28 mouse cellular contexts compared by ENCODE assay signal in genomic region chr16:90362926-90363325, GRCm38 (mm10). TPM values are rescaled to one million over a fixed set of nuclear protein-coding genes. Genes with fewer than 3 reads are reported as not detected.
DNase-seq lines count a peak whose midpoint lies in the region; ATAC-seq and TF ChIP-seq lines count a peak whose summit lies in the region.
"Had no signal": no experiment of that assay in that cellular context is flagged by ENCODE, and none has a peak within 500 bp of the region (broad histone marks: within the 10 kb centered on the region; RNA-seq: fewer than 3 reads in every experiment).

No protein-coding gene starts in this region.

- no peaks in the 10 kb centered on the region for H3K9me3 ChIP-seq in heart, embryonic 13.5 days
- H3K9me3 ChIP-seq in stomach, embryonic 14.5 days (ENCODE audit: control insufficient read depth, low read depth, low read length), result no peaks in the 10 kb centered on the region
- H3K9me3 ChIP-seq in stomach, postnatal 0 days (ENCODE audit: control insufficient read depth, low read length), result no peaks in the 10 kb centered on the region
- H3K9me3 ChIP-seq in limb, embryonic 14.5 days (ENCODE audit: control insufficient read depth, low read length), result no peaks in the 10 kb centered on the region
- H3K9me3 ChIP-seq: hindbrain, embryonic 13.5 days; midbrain, embryonic 13.5 days; neural tube, embryonic 13.5 days had no signal

- H3K4me2 ChIP-seq in heart, embryonic 13.5 days, result no peak overlapping the region
- H3K4me2 ChIP-seq in stomach, embryonic 14.5 days (replicated peaks; ENCODE audit: low read depth, low read length), result no peak overlapping the region
- H3K4me2 ChIP-seq in stomach, postnatal 0 days (replicated peaks; ENCODE audit: low read depth), result no peak overlapping the region
- no peak overlapping the region for H3K4me2 ChIP-seq in limb, embryonic 14.5 days (replicated peaks; ENCODE audit: low read depth, low read length, severe bottlenecking)
- H3K4me2 ChIP-seq: hindbrain, embryonic 13.5 days; midbrain, embryonic 13.5 days; neural tube, embryonic 13.5 days had no signal

- no peak for TF ChIP-seq CTCF in stomach, postnatal 0 days (IDR thresholded peaks at IDR 0.05; ENCODE audit: low read depth)

- TF ChIP-seq EP300 in stomach, postnatal 0 days (optimal IDR thresholded peaks at IDR 0.05), result no peak

- TF ChIP-seq POLR2A in limb, embryonic 14.5 days (IDR thresholded peaks at IDR 0.05; ENCODE audit: borderline replicate concordance, extremely low read depth, insufficient read depth, insufficient read length), result no peak

- no peak for DNase-seq in heart, adult 8-10 months (ENCODE audit: low spot score)
- DNase-seq in stomach, postnatal 0 days (ENCODE audit: low spot score), result no peak
- DNase-seq in limb, embryonic 14.5 days (ENCODE audit: low spot score), result peak; percentile 23
- no peak for DNase-seq in gastrocnemius, postnatal 14 days
- DNase-seq in kidney, adult 8-10 months, result no peak
- DNase-seq: adrenal gland, postnatal 25 days; cerebellum, adult 18-20 months; cerebellum, postnatal 10 days; gastrocnemius, adult 2 months; heart, postnatal 4 days; kidney, adult 11 months; layer of hippocampus, adult 9-11 months; lung, adult 2 months; lung, postnatal 10 days; right cerebral cortex, postnatal 4 days had no signal

- ATAC-seq in heart, embryonic 13.5 days (ENCODE audit: extremely low read depth, insufficient number of reproducible peaks, low FRiP score, low TSS enrichment), result no peak
- no peak for ATAC-seq in stomach, embryonic 14.5 days (ENCODE audit: insufficient number of reproducible peaks, insufficient read depth, low FRiP score, low read depth)
- no peak for ATAC-seq in stomach, postnatal 0 days (ENCODE audit: low FRiP score, low TSS enrichment)
- ATAC-seq in limb, embryonic 14.5 days (ENCODE audit: low FRiP score, low read depth), result no peak; the same call in 1 of the 2 replicates
- ATAC-seq: CD4-positive, CD25-positive, alpha-beta regulatory T cell, adult 4 months; forebrain, embryonic 16.5 days; midbrain, embryonic 13.5 days had no signal

- H3K4me3 ChIP-seq in heart, embryonic 13.5 days, result no peak overlapping the region
- no peak overlapping the region for H3K4me3 ChIP-seq in stomach, embryonic 14.5 days (ENCODE audit: low read depth, low read length)
- H3K4me3 ChIP-seq in stomach, postnatal 0 days (ENCODE audit: low read depth, low read length), result no peak overlapping the region
- no peak overlapping the region for H3K4me3 ChIP-seq in limb, embryonic 14.5 days (replicated peaks; ENCODE audit: low read length)
- H3K4me3 ChIP-seq: erythroblast, embryonic 14.5 days; gastrocnemius, adult 2 months; hindbrain, embryonic 13.5 days; midbrain, embryonic 13.5 days; neural tube, embryonic 13.5 days had no signal

- no peaks in the 10 kb centered on the region for H3K27me3 ChIP-seq in heart, embryonic 13.5 days (replicated peaks)
- H3K27me3 ChIP-seq in stomach, embryonic 14.5 days (ENCODE audit: control insufficient read depth, insufficient read depth, low read length), result no peaks in the 10 kb centered on the region
- no peaks in the 10 kb centered on the region for H3K27me3 ChIP-seq in stomach, postnatal 0 days (ENCODE audit: control insufficient read depth, insufficient read depth, low read length)
- no peaks in the 10 kb centered on the region for H3K27me3 ChIP-seq in limb, embryonic 14.5 days (ENCODE audit: control insufficient read depth, insufficient read depth, low read length)
- H3K27me3 ChIP-seq: hindbrain, embryonic 13.5 days; midbrain, embryonic 13.5 days had no signal

- no peaks in the 10 kb centered on the region for H3K36me3 ChIP-seq in heart, embryonic 13.5 days
- H3K36me3 ChIP-seq in stomach, embryonic 14.5 days (ENCODE audit: control insufficient read depth, insufficient read depth, low read length), result no peaks in the 10 kb centered on the region
- no peaks in the 10 kb centered on the region for H3K36me3 ChIP-seq in stomach, postnatal 0 days (ENCODE audit: control insufficient read depth, insufficient read depth, low read length)
- H3K36me3 ChIP-seq in limb, embryonic 14.5 days (ENCODE audit: control insufficient read depth, insufficient read depth, low read length), result no peaks in the 10 kb centered on the region
- H3K36me3 ChIP-seq: hindbrain, embryonic 13.5 days; midbrain, embryonic 13.5 days; neural tube, embryonic 13.5 days had no signal

- intact Hi-C loops in gastrocnemius, postnatal 14 days (cut with DNase I; ENCODE audit: low total_unique reads), result no loop called here

- peaks cover 51% of the 10 kb centered on the region for H3K4me1 ChIP-seq in heart, embryonic 13.5 days
- H3K4me1 ChIP-seq in stomach, embryonic 14.5 days (ENCODE audit: control insufficient read depth, insufficient read depth, low read length), result peaks cover 16% of the 10 kb centered on the region
- H3K4me1 ChIP-seq in stomach, postnatal 0 days (replicated peaks; ENCODE audit: control insufficient read depth, insufficient read depth), result no peaks in the 10 kb centered on the region
- peaks cover 31% of the 10 kb centered on the region for H3K4me1 ChIP-seq in limb, embryonic 14.5 days (ENCODE audit: control insufficient read depth, insufficient read depth, low read length)

- no peak overlapping the region for H3K9ac ChIP-seq in heart, embryonic 13.5 days
- H3K9ac ChIP-seq in stomach, embryonic 14.5 days (replicated peaks; ENCODE audit: low read depth, low read length), result no peak overlapping the region
- no peak overlapping the region for H3K9ac ChIP-seq in stomach, postnatal 0 days (ENCODE audit: low read length)
- H3K9ac ChIP-seq in limb, embryonic 14.5 days (ENCODE audit: low read depth, low read length, severe bottlenecking), result no peak overlapping the region
- H3K9ac ChIP-seq: hindbrain, embryonic 13.5 days; liver, embryonic 14.5 days; midbrain, embryonic 13.5 days; neural tube, embryonic 13.5 days had no signal

- H3K27ac ChIP-seq in heart, embryonic 13.5 days (replicated peaks), result peak overlapping the region; percentile 59
- H3K27ac ChIP-seq in stomach, embryonic 14.5 days (ENCODE audit: low read length), result peak overlapping the region; percentile 22; the same call in 1 of the 2 replicates
- H3K27ac ChIP-seq in stomach, postnatal 0 days (replicated peaks), result no peak overlapping the region
- H3K27ac ChIP-seq in limb, embryonic 14.5 days (replicated peaks; ENCODE audit: low read depth, low read length), result no peak overlapping the region
- H3K27ac ChIP-seq: gastrocnemius, adult 2 months; hindbrain, embryonic 13.5 days; kidney, postnatal 0 days; liver, embryonic 14.5 days; macrophage; midbrain, embryonic 13.5 days; neural tube, embryonic 13.5 days had no signal

- WGBS in heart, embryonic 13.5 days, result 53% methylated on average over 6 of the region's 6 CpGs
- WGBS in stomach, embryonic 14.5 days, result 40% methylated on average over 6 of the region's 6 CpGs
- 27% methylated on average over 6 of the region's 6 CpGs for WGBS in stomach, postnatal 0 days
- WGBS in limb, embryonic 14.5 days, result 47% methylated on average over 6 of the region's 6 CpGs

RNA-seq across cellular contexts. Expression of gene Hunk, which starts 22.9 kb away (rescaled TPM):
- polyA plus RNA-seq in heart, embryonic 13.5 days (2015; fragmentation: Nextera tagmentation; extraction: Ambion mirVana), result 9.5 and 10.6 TPM in 2 replicates
- total RNA-seq in heart, adult 8-10 months (2022), result under 1 TPM; 0.19 to 0.79 (median 0.45) TPM
- polyA plus RNA-seq in stomach, embryonic 14.5 days (2014; fragmentation: Nextera tagmentation; extraction: Ambion mirVana), result 10.7 and 11.7 TPM in 2 replicates
- polyA plus RNA-seq in stomach, postnatal 0 days (2015; fragmentation: Nextera tagmentation; extraction: Ambion mirVana), result 1.8 and 1.9 TPM in 2 replicates
- polyA plus RNA-seq in limb, embryonic 14.5 days (2012; rRNA removed), result 19.9 and 21.8 TPM in 2 replicates
- 14.1 and 18.7 TPM in 2 replicates for polyA plus RNA-seq in limb, embryonic 14.5 days (2014; fragmentation: Nextera tagmentation; extraction: Ambion mirVana)
- total RNA-seq in gastrocnemius, postnatal 14 days (2021), result 1 to 10 TPM; 3.1 to 3.7 TPM
- total RNA-seq: common myeloid progenitor, adult 5-6 weeks; megakaryocyte-erythroid progenitor cell, adult 5-6 weeks had no signal
- polyA plus RNA-seq: CD4-positive, CD25-positive, alpha-beta regulatory T cell, adult 4 months; erythroblast, embryonic 14.5 days; macrophage had no signal

Comparison
In these comparisons a context has a peak if more than half of its experiments do, and no peak if none do; other contexts are left out.
1. H3K27ac ChIP-seq: peak in heart, embryonic 13.5 days (single experiment) and stomach, embryonic 14.5 days (single experiment); none in stomach, postnatal 0 days (single experiment) and limb, embryonic 14.5 days (single experiment).